Mouse (Mus musculus) ES-E14 (cell line): ENCODE measurements around the gene Rpsa.

Source experiments
- CHD2 ChIP-seq: IDR thresholded peaks from 2 replicates; pipeline ENCODE4 v1.6.1; 2014; ENCODE audit warnings: mild to moderate bottlenecking, low read depth, low read length, inconsistent platforms
- ZNF384 ChIP-seq: IDR thresholded peaks from 2 replicates; pipeline ENCODE4 v1.6.1; 2012; ENCODE audit warnings: low read depth, low read length, inconsistent platforms

DNA sequence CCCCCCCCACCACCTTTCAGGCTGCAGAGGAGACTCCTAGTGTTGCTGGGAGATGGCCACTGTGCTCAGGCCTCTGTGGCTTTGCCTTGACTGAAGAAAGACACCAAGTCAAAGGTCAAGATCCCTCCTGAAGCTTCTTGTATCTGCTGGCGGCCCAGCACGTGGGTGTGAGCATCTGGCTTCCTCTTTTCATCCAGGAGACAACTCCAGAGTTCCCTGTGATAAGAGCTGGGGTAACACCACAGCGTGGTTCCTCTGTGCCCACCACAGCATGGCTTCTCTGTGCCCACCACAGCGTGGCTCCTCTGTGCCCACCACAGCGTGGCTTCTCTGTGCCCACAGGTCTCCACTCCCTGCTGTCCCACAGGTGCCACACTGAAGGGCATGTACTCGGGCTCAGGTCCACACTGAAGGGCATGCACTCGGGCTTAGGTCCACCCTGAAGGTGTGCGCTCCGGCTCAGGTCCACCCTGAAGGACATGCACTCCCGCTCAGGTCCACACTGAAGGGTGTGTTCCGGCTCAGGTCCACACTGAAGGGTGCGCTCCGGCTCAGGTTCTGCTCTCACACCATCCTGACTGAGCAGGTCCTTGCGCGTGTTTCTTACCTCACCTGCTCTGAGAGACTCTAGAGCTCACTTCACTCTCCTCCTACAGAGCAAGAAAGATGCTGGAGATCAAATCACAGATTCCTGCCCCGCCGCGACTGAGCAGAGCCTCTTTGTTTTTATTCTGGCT lies 44.2 kb upstream of the Rpsa start:
- TF ChIP-seq CHD2, result no peak
- no peak for TF ChIP-seq ZNF384
